Mouse (Mus musculus) left cerebral cortex, adult 11 months (tissue): ENCODE data around the gene Rmi2.

Experiments
- DNase-seq: peaks from one replicate; pipeline ENCODE4 v3.0.0; 2022; ENCODE audit warnings: low spot score

Rmi2 gene

DNA sequence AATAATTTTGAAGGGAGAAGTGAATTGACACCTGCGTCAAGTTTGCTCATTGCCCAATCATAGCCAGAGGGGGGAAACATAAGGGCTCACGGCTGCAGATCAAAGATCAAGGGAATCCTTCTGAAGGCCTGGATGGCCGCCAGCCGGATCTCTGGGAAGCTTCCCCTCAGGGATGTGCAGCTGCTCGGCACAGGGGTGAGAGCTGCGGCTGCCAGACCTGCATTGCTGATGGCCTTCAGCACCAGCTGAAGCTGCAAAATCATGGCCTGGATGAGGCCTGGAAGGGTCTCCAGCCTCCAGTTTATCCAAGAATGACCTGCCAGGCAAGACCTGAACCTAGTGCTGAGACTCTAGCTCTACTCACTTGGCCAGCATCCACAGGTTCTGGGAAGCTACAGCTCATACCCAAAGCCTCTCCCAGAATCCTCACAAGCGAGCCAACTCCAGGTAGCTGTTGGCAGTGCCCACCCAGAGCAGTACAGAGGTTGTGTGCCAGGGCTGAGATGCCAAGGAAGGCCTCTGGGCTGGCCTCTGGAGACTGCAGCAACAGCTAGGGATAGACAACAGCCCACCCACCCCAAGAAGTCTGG, 90.8 kb downstream of the Rmi2 start:
- no peak for DNase-seq

DNA sequence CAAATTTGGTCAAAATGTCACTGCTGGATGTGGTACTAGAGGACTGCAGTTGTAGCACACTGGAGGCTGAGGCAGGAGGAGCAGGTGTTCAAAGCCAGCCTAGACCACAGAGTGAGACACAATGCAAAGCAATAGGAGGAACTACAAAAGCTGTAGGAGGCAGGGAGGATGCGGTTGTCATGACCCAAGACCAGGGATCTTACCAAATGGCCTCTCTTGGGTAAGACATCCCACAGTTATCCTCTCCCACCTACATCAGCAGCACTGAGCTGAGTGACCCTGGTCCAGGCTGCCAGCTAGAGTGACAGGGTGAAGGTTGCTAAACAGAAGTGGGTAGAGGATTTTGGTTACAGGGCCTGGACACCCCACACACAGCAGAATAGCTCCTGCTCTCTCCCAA, 92.2 kb downstream of the Rmi2 start:
- no peak for DNase-seq

DNA sequence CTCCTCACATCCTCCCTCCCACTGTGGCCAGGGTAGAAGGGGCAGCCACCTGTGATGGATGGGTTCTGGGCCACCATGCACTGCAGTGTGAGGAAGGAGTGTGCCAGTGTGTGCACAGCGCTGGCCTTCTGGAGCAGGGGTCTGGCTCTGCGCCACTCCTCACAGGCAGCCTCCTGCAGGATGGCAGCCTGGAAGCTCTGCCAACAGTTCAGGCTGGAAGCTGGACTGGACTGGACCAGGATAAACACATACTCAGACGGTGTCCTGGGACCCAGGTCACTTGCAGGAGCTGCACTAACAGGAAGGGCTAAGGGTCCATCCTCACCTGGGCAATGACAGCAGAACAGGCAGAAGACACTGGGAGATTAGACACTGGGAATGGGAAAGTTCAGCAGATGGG, 98.5 kb downstream of the Rmi2 start:
- no peak for DNase-seq

DNA sequence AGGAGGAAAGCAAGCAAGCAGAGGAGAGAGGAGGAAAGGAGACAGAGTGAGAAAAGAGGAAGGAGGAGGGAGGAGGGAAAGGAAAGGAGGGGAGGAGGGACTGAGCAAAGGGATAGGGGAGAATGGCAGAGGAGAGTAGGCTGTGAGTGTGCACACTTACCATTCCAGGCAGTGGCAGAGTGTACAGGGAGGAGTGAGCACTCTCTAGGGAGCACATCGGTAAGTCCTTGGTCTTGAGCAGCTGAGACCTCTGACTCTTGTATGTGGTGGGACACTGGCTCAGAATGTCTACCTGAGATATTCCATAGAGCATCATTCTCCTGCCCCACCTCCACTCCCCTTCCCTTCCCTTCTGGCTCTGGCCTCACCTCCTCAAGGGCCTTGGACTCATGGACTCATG, 99.2 kb downstream of the Rmi2 start:
- no peak for DNase-seq

DNA sequence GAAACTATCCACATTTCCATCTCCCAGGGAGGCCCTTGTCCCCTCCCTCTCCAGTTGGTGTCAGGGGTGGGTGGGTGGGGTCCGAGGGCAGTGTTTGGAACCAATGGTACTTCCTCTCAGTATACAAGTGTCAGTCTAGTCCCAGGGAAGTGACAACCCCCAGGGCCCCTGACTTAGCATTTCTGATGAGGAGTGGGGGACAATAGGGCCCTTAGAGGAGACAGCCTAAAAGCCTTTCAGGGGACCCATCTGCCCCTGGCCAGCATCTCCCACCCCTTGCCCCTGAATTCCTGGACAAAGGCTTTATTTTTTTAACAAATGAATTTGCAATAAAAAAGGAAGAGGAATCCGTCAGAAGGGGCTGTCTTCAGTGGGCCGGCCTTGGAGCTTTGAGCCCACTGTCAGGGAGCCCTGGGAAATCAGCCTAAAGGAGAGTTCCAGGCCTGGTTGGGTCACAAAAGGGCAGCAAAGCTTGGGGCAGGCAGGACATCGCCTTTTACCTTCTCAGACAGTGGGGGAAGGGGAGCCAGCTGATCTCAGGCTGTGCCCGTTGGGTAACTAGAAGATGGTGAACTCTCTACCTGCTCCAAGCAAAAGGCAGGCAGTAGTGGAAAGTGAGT, 102.0 kb downstream of the Rmi2 start:
- no peak for DNase-seq

DNA sequence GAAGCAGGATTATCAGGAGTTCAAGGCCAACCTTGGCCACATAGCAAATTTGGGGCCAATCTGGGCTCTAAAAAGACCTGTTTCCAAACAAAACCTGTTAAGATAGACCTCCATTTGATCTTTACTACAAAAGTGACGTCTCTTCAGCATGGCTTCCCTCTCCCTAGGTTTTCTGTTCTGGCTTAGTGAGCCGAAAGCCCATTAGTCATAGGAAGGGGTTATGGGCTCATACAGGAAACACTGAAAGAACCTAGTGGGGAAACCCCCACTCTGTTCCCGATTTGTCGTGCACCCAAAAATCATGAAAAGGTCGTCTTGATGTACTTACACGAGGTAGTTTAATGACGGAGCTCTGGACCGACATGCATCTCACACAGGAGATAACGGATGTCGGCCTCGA, 102.6 kb downstream of the Rmi2 start:
- no peak for DNase-seq

DNA sequence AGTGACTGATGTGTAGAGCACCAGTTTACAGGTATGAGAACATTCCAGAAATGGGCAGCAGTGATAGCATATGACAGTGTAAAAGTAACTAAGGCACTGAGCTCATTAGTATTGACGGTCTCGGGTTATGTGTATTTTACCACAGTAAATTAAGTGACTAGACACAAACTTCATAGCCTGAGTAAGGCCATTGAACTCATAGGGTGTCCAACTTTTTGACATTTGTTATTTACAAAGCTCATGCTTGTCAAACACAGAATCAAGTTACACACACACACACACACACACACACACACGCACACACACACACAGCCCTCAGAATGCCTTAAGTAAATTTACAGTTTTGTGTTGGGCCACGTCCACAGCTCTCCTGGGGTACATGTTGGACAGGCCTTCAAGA, 105.1 kb downstream of the Rmi2 start:
- DNase-seq = no peak

DNA sequence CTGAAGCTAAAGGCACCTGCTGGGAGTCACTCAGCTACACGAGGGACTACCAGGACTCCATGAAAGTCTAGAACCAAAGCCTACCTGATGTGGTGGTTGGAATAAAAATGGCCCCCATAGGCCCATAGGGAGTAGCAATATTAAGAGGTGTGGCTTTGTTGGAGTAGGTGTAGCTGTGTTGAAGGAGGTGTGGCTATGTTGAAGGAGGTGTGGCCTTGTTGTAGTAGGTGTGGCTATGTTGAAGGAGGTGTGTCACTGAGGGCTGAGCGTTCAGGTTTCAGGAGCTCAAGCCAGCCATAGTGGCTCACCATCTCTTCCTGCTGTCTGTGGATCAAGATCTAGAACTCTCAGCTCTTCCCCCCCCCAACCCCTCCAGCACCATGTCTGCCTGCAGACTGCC, 105.8 kb downstream of the Rmi2 start:
- DNase-seq = no peak
